Mouse (Mus musculus) lung, postnatal 4 days (tissue): ENCODE measurements around the gene Tspear.

Experiments
- DNase-seq, 2 experiments: peaks; one replicate each; pipeline ENCODE4 v3.0.0; 2021

Gene Tspear

GRCm38 (mm10) chr10:77797677-77798076, 111.3 kb downstream of the Tspear start:
- DNase-seq, result no peak

GRCm38 (mm10) chr10:77798164-77798920, 112.0 kb downstream of the Tspear start:
- DNase-seq, result peak in 1 of 2 experiments; percentile 52

GRCm38 (mm10) chr10:77798921-77799508, 112.6 kb downstream of the Tspear start, which contains the start of gene Gm19668:
Gene Gm19668, minus strand, starts transcription at chr10:77799133.
- DNase-seq, result no peak

- no peak for DNase-seq
Measured at GRCm38 (mm10) chr10:77804095-77804494, 117.7 kb downstream of the Tspear start.

GRCm38 (mm10) chr10:77811743-77812142, 125.4 kb downstream of the Tspear start, which contains the start of gene Gm9507:
Gene Gm9507, minus strand, starts transcription at chr10:77811843.
- DNase-seq, result no peak

- DNase-seq, result no peak
Measured at GRCm38 (mm10) chr10:77814382-77814781, 128.0 kb downstream of the Tspear start, which contains the start of gene Gm2696. Gene Gm2696, plus strand, starts transcription at chr10:77814682.

- DNase-seq, result peak in 1 of 2 experiments; percentile 34
Measured at GRCm38 (mm10) chr10:77815514-77815913, 129.1 kb downstream of the Tspear start.

- no peak for DNase-seq
Measured at GRCm38 (mm10) chr10:77818523-77818922, 132.2 kb downstream of the Tspear start.

- DNase-seq, result no peak
Measured at GRCm38 (mm10) chr10:77819203-77819602, 132.8 kb downstream of the Tspear start.

- DNase-seq, result peak; percentile 8 to 45
Measured at GRCm38 (mm10) chr10:77826951-77827350, 140.6 kb downstream of the Tspear start, which contains the start of gene Krtap10-4. Gene Krtap10-4, minus strand, starts transcription at chr10:77827095.

- DNase-seq, result no peak
Measured at GRCm38 (mm10) chr10:77835647-77836046, 149.3 kb downstream of the Tspear start, which contains the start of gene Krtap10-10. Gene Krtap10-10, plus strand, starts transcription at chr10:77835947.

- DNase-seq, result no peak
Measured at GRCm38 (mm10) chr10:77839006-77839405, 152.6 kb downstream of the Tspear start.

GRCm38 (mm10) chr10:77846503-77846902, 160.1 kb downstream of the Tspear start, which contains the start of gene Gm36176:
Gene Gm36176, plus strand, starts transcription at chr10:77846803.
- no peak for DNase-seq

GRCm38 (mm10) chr10:77846961-77847360, 160.6 kb downstream of the Tspear start:
- DNase-seq, result no peak

- DNase-seq, result no peak
Measured at GRCm38 (mm10) chr10:77847538-77847937, 161.2 kb downstream of the Tspear start.

- DNase-seq, result no peak
Measured at GRCm38 (mm10) chr10:77852559-77852958, 166.2 kb downstream of the Tspear start, which contains the start of gene Gm10318. Gene Gm10318, plus strand, starts transcription at chr10:77852859.

- no peak for DNase-seq
Measured at GRCm38 (mm10) chr10:77861675-77862074, 175.3 kb downstream of the Tspear start, which contains the start of gene Gm3285. Gene Gm3285, plus strand, starts transcription at chr10:77861975.

GRCm38 (mm10) chr10:77864067-77864761, 177.8 kb downstream of the Tspear start:
- DNase-seq, result peak; percentile 65 to 66

- DNase-seq, result no peak
Measured at GRCm38 (mm10) chr10:77864762-77865143, 178.4 kb downstream of the Tspear start.

GRCm38 (mm10) chr10:77867546-77867945, 181.2 kb downstream of the Tspear start:
- no peak for DNase-seq

GRCm38 (mm10) chr10:77869651-77870050, 183.3 kb downstream of the Tspear start:
- peak; percentile 34 to 39 for DNase-seq

- peak in 1 of 2 experiments; percentile 48 for DNase-seq
Measured at GRCm38 (mm10) chr10:77878985-77879384, 192.6 kb downstream of the Tspear start.

GRCm38 (mm10) chr10:77880305-77880704, 193.9 kb downstream of the Tspear start:
- DNase-seq, result no peak
